Mouse (Mus musculus) heart, adult 2 months (tissue): Measurements from ENCODE around the gene Pcbp4. TPM values are rescaled to one million over a fixed set of nuclear protein-coding genes. Genes with fewer than 3 reads are reported as not detected.

ENCODE experiments used
- DNase-seq, 2 experiments: peaks; one replicate each; pipeline ENCODE4 v3.0.0; 2021
- H3K27ac ChIP-seq: fragments of 200-600 bp; 2 replicates; pipeline ENCODE4 v1.8.1; 2022
- H3K27me3 ChIP-seq: fragments of 200-500 bp; 2 replicates; pipeline ENCODE4 v1.6.1; 2012; ENCODE audit warnings: mild to moderate bottlenecking, low read length, inconsistent platforms, mixed read lengths; ENCODE audit not compliant: control insufficient read depth, insufficient read depth
- H3K36me3 ChIP-seq: fragments of 200-500 bp; 2 replicates; pipeline ENCODE4 v1.6.1; 2012; ENCODE audit warnings: low read length, inconsistent platforms; ENCODE audit not compliant: control insufficient read depth, insufficient read depth
- H3K4me1 ChIP-seq: fragments of 200-500 bp; 2 replicates; pipeline ENCODE4 v1.6.1; 2011; ENCODE audit warnings: low read length; ENCODE audit not compliant: control insufficient read depth, insufficient read depth
- H3K4me3 ChIP-seq: fragments of 200-600 bp; 2 replicates; pipeline ENCODE4 v1.8.1; 2022
- H3K79me2 ChIP-seq: fragments of 200-500 bp; replicated peaks from 2 replicates; pipeline ENCODE4 v1.6.1; 2012; ENCODE audit warnings: mild to moderate bottlenecking, inconsistent platforms, low read length, moderate library complexity, mixed read lengths; ENCODE audit not compliant: control insufficient read depth, insufficient read depth
- H3K9ac ChIP-seq: fragments of 200-500 bp; 2 replicates; pipeline ENCODE4 v1.6.1; 2012; ENCODE audit warnings: low read depth, mild to moderate bottlenecking, control low read depth, inconsistent platforms, low read length, mixed read lengths
- CTCF ChIP-seq: fragments of 200-600 bp; IDR thresholded peaks from 2 replicates; pipeline ENCODE4 v1.8.1; 2022; ENCODE audit warnings: antibody characterized with exemption, mild to moderate bottlenecking, moderate library complexity
- EP300 ChIP-seq: fragments of 200-500 bp; IDR thresholded peaks from 2 replicates; pipeline ENCODE4 v1.6.1; 2011; ENCODE audit warnings: low read depth, low read length, control low read depth; ENCODE audit not compliant: insufficient read depth
- POLR2A ChIP-seq: fragments of 200-500 bp; IDR thresholded peaks from 2 replicates; pipeline ENCODE4 v1.6.1; 2011; ENCODE audit warnings: mild to moderate bottlenecking, low read depth, low read length, control low read depth; ENCODE audit not compliant: insufficient read depth
- WGBS: fragments of 180-500 bp; shearing (Covaris S2); methylation state at CpG from one replicate; pipeline ENCODE4 v1.1.7; 2018; 5-methylcytosine and 5-hydroxymethylcytosine counted together
- intact Hi-C: fragments of 180-260 bp; cut with DNase I; formaldehyde crosslinking; loops from one replicate; pipeline ENCODE4 v1.15.1; 2025
- polyA plus RNA-seq: library from polyadenylated mRNA; depleted of rRNA; stranded (reverse); fragments of >200 nt; gene quantifications from 2 replicates; pipeline ENCODE4 v1.2.3, GENCODE M21; 2012
- total RNA-seq, 2 experiments: library from RNA; stranded (reverse); gene quantifications; 2 replicates each; pipeline ENCODE4 v1.2.3; 2021

Gene Pcbp4
- total and polyA plus RNA-seq, 3 experiments, result 70.0 to 92.8 (median 74.6) TPM

- Histone ChIP-seq H3K27ac (no peak overlapping the region; the same call in 1 of the 2 replicates), H3K4me3 (no peak overlapping the region), H3K79me2 (no peaks in the 10 kb centered on the region), H3K9ac (no peak overlapping the region), H3K36me3 (no peaks in the 10 kb centered on the region), H3K4me1 (peaks cover 16% of the 10 kb centered on the region), H3K27me3 (no peaks in the 10 kb centered on the region)
- intact Hi-C loops, result no loop called here
- TF ChIP-seq CTCF (no peak), EP300 (no peak), POLR2A (no peak)
- no peak for DNase-seq
- WGBS, result 71% methylated on average over 6 of the region's 6 CpGs
Observed at GRCm38 (mm10) chr9:106452351-106452750, 740 bp upstream of the Pcbp4 start.

DNA sequence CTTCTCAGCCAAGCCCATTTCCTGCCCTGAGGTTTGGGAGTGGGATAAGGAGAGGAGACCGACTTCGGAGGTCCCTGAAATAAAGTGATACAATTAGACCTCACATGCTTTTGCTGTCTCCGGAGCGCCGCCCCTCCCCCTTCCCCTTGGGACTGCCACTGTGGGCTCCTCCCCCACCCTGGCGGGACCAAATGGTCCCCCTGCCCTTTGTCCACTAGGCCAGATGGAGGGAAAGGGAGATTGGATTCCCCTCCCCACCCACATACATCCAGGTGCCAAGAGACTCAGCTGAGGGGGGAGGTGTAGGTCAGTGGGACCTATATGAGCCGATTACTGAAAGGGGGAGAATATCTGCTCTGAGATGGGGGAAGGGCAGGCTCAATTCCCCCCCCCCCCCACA is 270 bp upstream of the Pcbp4 start:
- 26% methylated on average over 7 of the region's 7 CpGs for WGBS
- no peak for DNase-seq
- H3K4me3 ChIP-seq, result no peak overlapping the region
- no peaks in the 10 kb centered on the region for H3K79me2 ChIP-seq
- H3K27me3 ChIP-seq, result no peaks in the 10 kb centered on the region
- no peak for TF ChIP-seq EP300
- TF ChIP-seq CTCF, result no peak
- TF ChIP-seq POLR2A, result no peak
- no peak overlapping the region; the same call in 1 of the 2 replicates for H3K27ac ChIP-seq
- no peak overlapping the region for H3K9ac ChIP-seq
- peaks cover 14% of the 10 kb centered on the region for H3K4me1 ChIP-seq
- no peaks in the 10 kb centered on the region for H3K36me3 ChIP-seq
- intact Hi-C loops, result no loop called here

DNA sequence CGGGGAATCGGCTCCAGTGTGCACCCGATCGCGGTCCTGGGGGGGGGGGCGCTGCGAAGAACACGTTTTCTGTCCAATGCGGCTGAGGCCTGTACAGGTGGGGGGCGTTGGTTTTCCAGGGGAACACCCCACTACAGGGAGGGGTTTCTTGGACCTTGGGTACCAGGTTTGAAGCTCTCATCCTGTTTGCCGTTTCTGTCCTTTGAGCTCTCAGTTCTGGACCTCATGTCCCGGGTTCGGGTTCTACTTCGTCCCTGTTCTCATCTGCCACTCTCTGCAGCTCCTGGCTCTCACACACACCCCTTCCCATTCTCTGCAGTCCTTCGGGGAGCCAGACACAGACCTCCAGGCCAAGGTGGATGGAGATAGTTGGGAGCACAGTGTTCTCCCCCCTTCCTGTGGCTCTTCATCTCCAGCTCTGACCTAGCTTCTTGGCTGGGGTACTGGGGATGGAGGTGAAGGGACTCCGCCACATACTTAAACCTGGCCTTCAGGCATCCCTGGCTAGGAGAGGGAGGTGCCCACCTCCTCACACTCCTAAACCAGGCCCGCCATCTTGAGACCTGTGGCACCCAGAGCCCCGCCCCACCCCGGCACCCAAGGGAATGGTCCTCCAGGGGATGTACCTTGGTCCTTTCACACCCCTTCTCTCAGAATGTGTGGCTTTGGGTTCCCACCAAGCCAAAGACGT is 1.1 kb downstream of the Pcbp4 start:
- Histone ChIP-seq H3K27ac (peak overlapping the region; percentile 82), H3K27me3 (no peaks in the 10 kb centered on the region), H3K4me3 (peak overlapping the region; percentile 60), H3K9ac (peak overlapping the region; percentile 87), H3K79me2 (no peaks in the 10 kb centered on the region), H3K36me3 (no peaks in the 10 kb centered on the region), H3K4me1 (peaks cover 15% of the 10 kb centered on the region)
- intact Hi-C loops, result no loop called here
- peak in 1 of 2 experiments; percentile 46 for DNase-seq
- WGBS, result 14% methylated on average over 18 of the region's 20 CpGs
- TF ChIP-seq POLR2A (no peak), CTCF (no peak), EP300 (no peak)

DNA sequence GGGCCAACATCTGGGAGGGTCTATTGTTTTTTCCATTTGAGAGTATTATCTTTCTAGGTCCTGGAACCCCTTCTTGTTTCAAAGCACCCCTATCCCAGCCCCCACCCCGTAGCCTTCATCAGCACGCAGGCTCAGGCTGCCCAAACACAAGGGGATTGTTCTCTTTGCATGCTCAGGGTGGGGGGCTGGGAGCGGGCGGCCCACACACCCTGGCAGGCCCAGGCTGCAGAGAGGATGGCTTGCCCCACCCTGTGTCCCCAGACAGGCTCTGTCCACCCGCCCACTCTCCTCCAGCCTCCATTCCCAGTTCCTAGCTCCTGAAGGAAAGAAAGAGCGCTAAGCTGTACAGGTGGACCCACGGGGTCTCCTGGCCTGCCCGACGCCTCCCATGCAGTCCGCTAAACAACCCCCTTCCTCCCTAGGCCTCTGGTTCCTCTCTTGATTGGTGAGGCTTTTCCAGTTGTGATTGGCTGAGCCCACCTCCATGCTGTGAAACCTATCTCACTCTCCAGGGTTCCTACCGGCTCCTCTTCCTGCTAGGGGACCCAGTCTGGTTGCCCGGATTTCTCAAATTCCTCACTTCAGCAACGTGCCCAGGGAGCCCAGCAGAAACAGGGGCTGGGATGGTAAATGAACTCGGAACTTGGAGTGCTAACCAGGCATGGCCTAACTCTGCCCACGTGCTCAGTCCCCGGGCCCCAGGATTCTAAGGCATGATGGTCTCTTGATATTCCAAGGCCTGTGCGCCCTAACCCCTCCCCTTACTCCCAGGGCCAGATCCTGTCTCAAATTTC is 2.0 kb downstream of the Pcbp4 start:
- Histone ChIP-seq H3K27me3 (no peaks in the 10 kb centered on the region), H3K9ac (peak overlapping the region; percentile 13), H3K79me2 (0 out of 2 replicates have a peak, but pooled peaks cover 2% of the 10 kb centered on the region), H3K27ac (peak overlapping the region; percentile 82), H3K4me1 (peaks cover 15% of the 10 kb centered on the region), H3K36me3 (no peaks in the 10 kb centered on the region), H3K4me3 (peak overlapping the region; percentile 60)
- no peak for DNase-seq
- WGBS, result 39% methylated on average over 17 of the region's 17 CpGs
- intact Hi-C loops, result no loop called here
- TF ChIP-seq POLR2A (no peak), CTCF (no peak), EP300 (no peak)

DNA sequence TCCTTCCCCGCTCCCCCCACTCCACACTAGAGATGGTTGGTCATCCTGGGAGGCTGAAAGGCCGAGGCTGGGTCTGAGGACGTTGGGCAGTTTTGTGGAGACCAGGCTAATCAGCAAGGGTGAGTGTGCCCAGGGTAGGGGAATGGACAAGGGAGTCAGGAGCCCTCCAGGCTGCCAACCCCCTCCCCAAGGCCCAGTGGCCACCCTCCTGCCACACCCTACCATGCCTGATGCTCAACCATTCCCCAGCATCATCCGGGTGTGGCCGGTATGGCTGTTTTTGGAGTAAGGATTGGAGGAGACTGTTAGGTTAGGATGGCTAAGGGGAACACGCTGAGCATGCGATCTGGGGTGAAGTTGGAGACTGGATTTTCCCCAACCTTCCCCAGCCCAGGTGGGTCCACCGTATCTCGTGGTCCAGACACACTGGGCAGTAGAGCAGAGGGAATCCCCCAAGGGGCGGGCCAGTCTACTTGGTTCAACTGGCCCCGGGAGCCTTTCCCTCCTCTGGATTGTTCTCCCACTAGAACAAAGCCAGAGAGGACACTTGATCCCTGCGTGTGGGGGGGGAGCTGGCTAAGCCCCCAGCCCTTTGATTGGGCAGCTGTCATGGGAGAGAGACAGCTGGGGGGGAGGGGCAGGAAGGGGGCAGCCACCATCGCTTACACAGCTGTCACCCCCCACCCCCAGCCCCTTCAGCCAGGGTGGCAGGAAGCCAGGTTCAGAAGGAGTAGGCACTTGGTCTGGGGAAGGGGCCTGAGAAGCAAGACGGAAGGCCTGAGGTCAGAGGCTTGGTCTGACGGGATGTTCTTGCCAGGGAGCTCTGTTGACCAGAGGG is 3.5 kb downstream of the Pcbp4 start:
- DNase-seq, result no peak
- WGBS, result 64% methylated on average over 15 of the region's 15 CpGs
- no peak overlapping the region; the same call in 1 of the 2 replicates for H3K9ac ChIP-seq
- H3K27me3 ChIP-seq, result no peaks in the 10 kb centered on the region
- 0 out of 2 replicates have a peak, but pooled peaks cover 2% of the 10 kb centered on the region for H3K79me2 ChIP-seq
- H3K4me1 ChIP-seq, result peaks cover 10% of the 10 kb centered on the region
- intact Hi-C loops, result no loop called here
- TF ChIP-seq EP300, result no peak
- no peak for TF ChIP-seq POLR2A
- TF ChIP-seq CTCF, result no peak
- H3K27ac ChIP-seq, result peak overlapping the region; percentile 82
- no peak overlapping the region for H3K4me3 ChIP-seq
- no peaks in the 10 kb centered on the region for H3K36me3 ChIP-seq
